In the genomic region with DNA sequence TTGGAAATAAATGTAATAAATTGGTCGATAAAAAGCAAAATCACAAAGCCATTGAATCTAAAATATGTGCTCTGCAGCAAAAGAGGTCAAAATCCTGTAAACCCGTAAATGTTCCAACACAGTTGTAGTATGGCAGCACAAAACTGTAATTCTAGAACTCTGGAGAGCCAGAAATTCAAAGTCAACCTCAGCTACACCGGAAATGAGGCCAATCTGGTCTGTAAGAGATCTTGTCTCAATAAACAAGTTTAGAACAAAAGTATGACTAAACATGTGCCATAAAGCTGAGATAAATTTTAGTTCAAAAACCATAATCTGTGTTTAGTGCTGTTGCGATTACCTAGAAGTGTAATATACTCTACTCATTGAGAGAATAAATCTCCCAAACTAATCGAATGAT, we compare ENCODE assay signal across 11 mouse cellular contexts.
DNase-seq lines count a peak whose midpoint lies in the region; ATAC-seq and TF ChIP-seq lines count a peak whose summit lies in the region.
"Had no signal": no experiment of that assay in that cellular context is flagged by ENCODE, and none has a peak within 500 bp of the region (broad histone marks: within the 10 kb centered on the region; RNA-seq: fewer than 3 reads in every experiment).

No protein-coding gene starts in this region.

- no peak for ATAC-seq in CD4-positive, CD25-positive, alpha-beta regulatory T cell, adult 4 months
- no peak for ATAC-seq in limb, embryonic 14.5 days (ENCODE audit: low FRiP score, low read depth)

- H3K9ac ChIP-seq in limb, embryonic 14.5 days (ENCODE audit: low read depth, low read length, severe bottlenecking) = no peak overlapping the region
- H3K9ac ChIP-seq: stomach, embryonic 15.5 days had no signal

- no peaks in the 10 kb centered on the region for H3K36me3 ChIP-seq in hindbrain, embryonic 10.5 days
- no peaks in the 10 kb centered on the region for H3K36me3 ChIP-seq in limb, embryonic 14.5 days (ENCODE audit: control insufficient read depth, insufficient read depth, low read length)
- H3K36me3 ChIP-seq: stomach, embryonic 15.5 days had no signal

- peaks cover 64% of the 10 kb centered on the region for H3K4me1 ChIP-seq in hindbrain, embryonic 10.5 days (replicated peaks)
- H3K4me1 ChIP-seq in limb, embryonic 14.5 days (ENCODE audit: control insufficient read depth, insufficient read depth, low read length) = peaks cover 48% of the 10 kb centered on the region

- WGBS in hindbrain, embryonic 10.5 days = 89% methylated on average over 5 of the region's 5 CpGs
- 40% methylated on average over 5 of the region's 5 CpGs for WGBS in limb, embryonic 14.5 days

- peak overlapping the region; percentile 84; the same call in 1 of the 2 replicates for H3K4me3 ChIP-seq in hindbrain, embryonic 10.5 days
- no peak overlapping the region for H3K4me3 ChIP-seq in limb, embryonic 14.5 days (replicated peaks; ENCODE audit: low read length)
- H3K4me3 ChIP-seq: stomach, embryonic 15.5 days had no signal

- H3K9me3 ChIP-seq in hindbrain, embryonic 10.5 days = no peaks in the 10 kb centered on the region
- no peaks in the 10 kb centered on the region for H3K9me3 ChIP-seq in limb, embryonic 14.5 days (ENCODE audit: control insufficient read depth, low read length)
- H3K9me3 ChIP-seq: stomach, embryonic 15.5 days had no signal

- DNase-seq in CD4-positive, CD25-positive, alpha-beta regulatory T cell, adult 2 months (ENCODE audit: low read depth, low spot score) = peak; percentile 51
- peak; percentile 32 for DNase-seq in T-cell, adult 2 months (ENCODE audit: low spot score)
- no peak for DNase-seq in hindbrain, embryonic 10.5 days (ENCODE audit: low spot score)
- DNase-seq in limb, embryonic 14.5 days (ENCODE audit: low spot score) = no peak
- DNase-seq in left cerebral cortex, adult 8-10 months (ENCODE audit: low spot score in 2 of 2) = no peak
- DNase-seq in gastrocnemius, postnatal 10 days = no peak
- no peak for DNase-seq in cerebellum, adult 18-20 months
- DNase-seq: lung, postnatal 4 days; right cerebral cortex, postnatal 14 days had no signal

- TF ChIP-seq POLR2A in limb, embryonic 14.5 days (IDR thresholded peaks at IDR 0.05; ENCODE audit: borderline replicate concordance, extremely low read depth, insufficient read depth, insufficient read length) = no peak

- H3K27me3 ChIP-seq in hindbrain, embryonic 10.5 days (ENCODE audit: insufficient read depth, poor library complexity, severe bottlenecking) = no peaks in the 10 kb centered on the region
- H3K27me3 ChIP-seq in limb, embryonic 14.5 days (ENCODE audit: control insufficient read depth, insufficient read depth, low read length) = no peaks in the 10 kb centered on the region
- H3K27me3 ChIP-seq: stomach, embryonic 15.5 days had no signal

- no peak overlapping the region for H3K27ac ChIP-seq in hindbrain, embryonic 10.5 days
- H3K27ac ChIP-seq in limb, embryonic 14.5 days (replicated peaks; ENCODE audit: low read depth, low read length) = no peak overlapping the region
- H3K27ac ChIP-seq: stomach, embryonic 15.5 days had no signal

- 0 out of 2 replicates have a peak overlapping the region, but pooled peaks have one; percentile 60 for H3K4me2 ChIP-seq in limb, embryonic 14.5 days (replicated peaks; ENCODE audit: low read depth, low read length, severe bottlenecking)
- H3K4me2 ChIP-seq: stomach, embryonic 15.5 days had no signal

Comparison
In these comparisons a context has a peak if more than half of its experiments do, and no peak if none do; other contexts are left out.
1. DNase-seq: peak in CD4-positive, CD25-positive, alpha-beta regulatory T cell, adult 2 months (single experiment) and T-cell, adult 2 months (single experiment); none in hindbrain, embryonic 10.5 days (single experiment), limb, embryonic 14.5 days (single experiment), left cerebral cortex, adult 8-10 months (0 of 2), gastrocnemius, postnatal 10 days (single experiment) and cerebellum, adult 18-20 months (0 of 2).